Mouse (Mus musculus) CH12.LX (cell line): ENCODE results near the gene Gad1. TPM values are rescaled to one million over a fixed set of nuclear protein-coding genes. Genes with fewer than 3 reads are reported as not detected.

Experiments
- DNase-seq: peaks from one replicate; pipeline ENCODE4 v3.0.0-alpha.2; 2013; ENCODE audit errors: extremely low read depth
- H3K27ac ChIP-seq: 2 replicates; pipeline ENCODE4 v1.5.1; 2012; ENCODE audit warnings: low read depth, mild to moderate bottlenecking, control low read depth, moderate library complexity; ENCODE audit not compliant: insufficient read depth
- H3K27me3 ChIP-seq: replicated peaks from 2 replicates; pipeline ENCODE3; 2012; ENCODE audit warnings: inconsistent platforms
- H3K36me3 ChIP-seq, 2 experiments: replicated peaks in 1 of 2; 2 replicates each; pipeline versions ENCODE3 to v1.6.1; 2012; ENCODE audit warnings: inconsistent platforms in 1 of 2, low read length in 1 of 2, mild to moderate bottlenecking in 1 of 2, mixed read lengths in 1 of 2, moderate library complexity in 1 of 2; ENCODE audit not compliant: control insufficient read depth in 1 of 2, insufficient read depth in 1 of 2
- H3K4me1 ChIP-seq, 2 experiments: 2 replicates each; pipeline ENCODE4 v1.6.1; 2012; ENCODE audit warnings: inconsistent platforms in 1 of 2, moderate library complexity in 1 of 2; ENCODE audit not compliant: insufficient read depth in 2 of 2, control insufficient read depth in 1 of 2
- H3K4me2 ChIP-seq: 2 replicates; pipeline ENCODE4 v1.6.1; 2012; ENCODE audit warnings: low read depth, mild to moderate bottlenecking, control low read depth; ENCODE audit not compliant: poor library complexity, insufficient read depth, severe bottlenecking
- H3K4me3 ChIP-seq, 3 experiments: fragments of 150-350 bp in 1 of 3; sonication (generic) in 1 of 3; replicated peaks in 1 of 3; 2 replicates each; pipeline versions ENCODE3 to v1.5.1; 2011 to 2012; ENCODE audit warnings: low read depth in 2 of 3, low read length in 2 of 3, mild to moderate bottlenecking in 2 of 3, moderate library complexity in 2 of 3, control low read depth in 1 of 3, improper control_type of control experiment in 1 of 3, inconsistent platforms in 1 of 3, mixed read lengths in 1 of 3; ENCODE audit not compliant: poor library complexity in 1 of 3
- H3K79me2 ChIP-seq: replicated peaks from 2 replicates; pipeline ENCODE4 v1.6.1; 2012; ENCODE audit warnings: mild to moderate bottlenecking, moderate library complexity; ENCODE audit not compliant: control insufficient read depth, poor library complexity, insufficient read depth, severe bottlenecking; ENCODE audit errors: extremely low read depth
- H3K9ac ChIP-seq: 2 replicates; pipeline ENCODE4 v1.6.1; 2012; ENCODE audit warnings: low read depth, mild to moderate bottlenecking, control low read depth, moderate library complexity; ENCODE audit not compliant: insufficient read depth
- H3K9me3 ChIP-seq: replicated peaks from 2 replicates; pipeline ENCODE3; 2012; ENCODE audit warnings: low read length, inconsistent platforms, mixed read lengths
- BHLHE40 ChIP-seq: IDR thresholded peaks from 2 replicates; pipeline ENCODE4 v1.6.1; 2011; ENCODE audit warnings: mild to moderate bottlenecking, low read depth, low read length, improper control_type of control experiment
- E2F4 ChIP-seq: IDR thresholded peaks from 2 replicates; pipeline ENCODE4 v1.6.1; 2011; ENCODE audit warnings: low read depth, low read length, improper control_type of control experiment; ENCODE audit not compliant: insufficient replicate concordance
- GABPA ChIP-seq: IDR thresholded peaks from 2 replicates; pipeline ENCODE4 v1.6.1; 2012; ENCODE audit warnings: low read depth, low read length, improper control_type of control experiment, inconsistent platforms; ENCODE audit not compliant: insufficient replicate concordance
- JUN ChIP-seq: IDR thresholded peaks from 2 replicates; pipeline ENCODE4 v1.6.1; 2011; ENCODE audit warnings: low read depth, mild to moderate bottlenecking, low read length, improper control_type of control experiment, moderate library complexity; ENCODE audit not compliant: insufficient read depth
- KAT2A ChIP-seq: IDR thresholded peaks from 2 replicates; pipeline ENCODE4 v1.6.1; 2012; ENCODE audit warnings: low read length, improper control_type of control experiment, inconsistent platforms; ENCODE audit not compliant: insufficient replicate concordance
- MAFK ChIP-seq: IDR thresholded peaks from 2 replicates; pipeline ENCODE4 v1.6.1; 2011; ENCODE audit warnings: low read length, improper control_type of control experiment; ENCODE audit not compliant: insufficient replicate concordance
- MAX ChIP-seq: IDR thresholded peaks from 2 replicates; pipeline ENCODE4 v1.6.1; 2011; ENCODE audit warnings: low read length, improper control_type of control experiment
- MAZ ChIP-seq: IDR thresholded peaks from 2 replicates; pipeline ENCODE4 v1.6.1; 2012; ENCODE audit warnings: low read depth, mild to moderate bottlenecking, inconsistent platforms, low read length, improper control_type of control experiment, moderate library complexity
- MXI1 ChIP-seq: IDR thresholded peaks from 2 replicates; pipeline ENCODE4 v1.6.1; 2011; ENCODE audit warnings: mild to moderate bottlenecking, low read depth, low read length, improper control_type of control experiment
- MYC ChIP-seq: IDR thresholded peaks from 2 replicates; pipeline ENCODE4 v1.6.1; 2011; ENCODE audit warnings: low read depth, mild to moderate bottlenecking, improper control_type of control experiment, low read length
- RAD21 ChIP-seq: IDR thresholded peaks from 2 replicates; pipeline ENCODE4 v1.6.1; 2011; ENCODE audit warnings: low read depth, mild to moderate bottlenecking, low read length, improper control_type of control experiment, moderate library complexity
- SIN3A ChIP-seq: IDR thresholded peaks from 2 replicates; pipeline ENCODE4 v1.6.1; 2012; ENCODE audit warnings: low read length, improper control_type of control experiment, inconsistent platforms
- TBP ChIP-seq: conservative IDR thresholded peaks from 2 replicates; pipeline ENCODE4 v1.6.1; 2011; ENCODE audit warnings: low read depth, low read length, improper control_type of control experiment
- TCF12 ChIP-seq: IDR thresholded peaks from 2 replicates; pipeline ENCODE4 v1.6.1; 2014; ENCODE audit warnings: low read depth, mild to moderate bottlenecking, inconsistent platforms, low read length, improper control_type of control experiment
- UBTF ChIP-seq: IDR thresholded peaks from 2 replicates; pipeline ENCODE4 v1.6.1; 2012; ENCODE audit warnings: low read depth, mild to moderate bottlenecking, inconsistent platforms, low read length, improper control_type of control experiment, moderate library complexity
- USF1 ChIP-seq: IDR thresholded peaks from 2 replicates; pipeline ENCODE4 v1.6.1; 2014; ENCODE audit warnings: low read depth, mild to moderate bottlenecking, inconsistent platforms, low read length, improper control_type of control experiment
- USF2 ChIP-seq: conservative IDR thresholded peaks from 2 replicates; pipeline ENCODE4 v1.6.1; 2011; ENCODE audit warnings: low read depth, low read length, improper control_type of control experiment
- ZC3H11A ChIP-seq: IDR thresholded peaks from 2 replicates; pipeline ENCODE4 v1.6.1; 2012; ENCODE audit warnings: low read depth, mild to moderate bottlenecking, inconsistent platforms, low read length, improper control_type of control experiment
- ZKSCAN1 ChIP-seq: IDR thresholded peaks from 2 replicates; pipeline ENCODE4 v1.6.1; 2012; ENCODE audit warnings: low read depth, inconsistent platforms, low read length, improper control_type of control experiment, borderline replicate concordance
- ZMIZ1 ChIP-seq: IDR thresholded peaks from 2 replicates; pipeline ENCODE4 v1.6.1; 2012; ENCODE audit warnings: low read depth, mild to moderate bottlenecking, inconsistent platforms, low read length, improper control_type of control experiment
- dilution Hi-C: fragments of 300-500 bp; cut with MboI; formaldehyde crosslinking; loops from 2 replicates; pipeline ENCODE4 v1.14.3; 2020; ENCODE audit warnings: low sequenced_read_pairs; ENCODE audit not compliant: extremely low pct_unique_long_range_greater_than_20kb, extremely low pct_ligation_motif_present
- in situ Hi-C: fragments of 300-500 bp; cut with MboI; formaldehyde crosslinking; loops from 3 replicates; pipeline ENCODE4 v1.14.3; 2019; ENCODE audit warnings: low sequenced_read_pairs, low pct_ligation_motif_present, low pct_unique_long_range_greater_than_20kb, mixed read lengths
- polyA plus RNA-seq: library from polyadenylated mRNA; unstranded; fragments of >175 nt; gene quantifications from 2 replicates; pipeline ENCODE4 v1.2.1, GENCODE M21; 2012; ENCODE audit warnings: low read depth; ENCODE audit not compliant: insufficient read length
- total RNA-seq, 2 experiments: library from RNA; depleted of rRNA; stranded (reverse); fragments of 300-350 nt in 1 of 2; fragments of >200 nt in 1 of 2; gene quantifications; 2 replicates each; pipeline ENCODE4 v1.2.3; 2012 to 2014

Gad1 gene
- total and polyA plus RNA-seq, 3 experiments: 1.3 to 1.9 (median 1.4) TPM

GRCm38 (mm10) chr2:70550671-70551070 is 2.2 kb upstream of the Gad1 start:
- in situ Hi-C loops: loop anchor here (25.0 kb wide), 1 partner anchor 413 kb away; no protein-coding TSS in a partner anchor
- dilution Hi-C loops: no loop called here
- H3K9ac ChIP-seq: no peak overlapping the region
- no peak overlapping the region for H3K4me3 ChIP-seq
- no peaks in the 10 kb centered on the region for H3K9me3 ChIP-seq
- no peak overlapping the region for H3K4me2 ChIP-seq
- H3K79me2 ChIP-seq: no peaks in the 10 kb centered on the region
- no peaks in the 10 kb centered on the region for H3K36me3 ChIP-seq
- peaks cover under 1 to 35% of the 10 kb centered on the region in 2 experiments for H3K4me1 ChIP-seq
- H3K27me3 ChIP-seq: no peaks in the 10 kb centered on the region
- DNase-seq: no peak
- TF ChIP-seq UBTF (no peak), TBP (no peak), MAFK (no peak), USF2 (no peak)
- no peak overlapping the region for H3K27ac ChIP-seq

- no peaks in the 10 kb centered on the region for H3K9me3 ChIP-seq
- dilution Hi-C loops: no loop called here
- no peak overlapping the region for H3K9ac ChIP-seq
- no peak overlapping the region for H3K27ac ChIP-seq
- H3K79me2 ChIP-seq: no peaks in the 10 kb centered on the region
- DNase-seq: no peak
- no peaks in the 10 kb centered on the region for H3K36me3 ChIP-seq
- peaks cover 6 to 43% of the 10 kb centered on the region in 2 experiments for H3K4me1 ChIP-seq
- no peaks in the 10 kb centered on the region for H3K27me3 ChIP-seq
- no peak for TF ChIP-seq TCF12
- TF ChIP-seq MAFK: no peak
- no peak for TF ChIP-seq JUN
- TF ChIP-seq SIN3A: no peak
- TF ChIP-seq, all 38 proteins: peak for 0
- in situ Hi-C loops: loop anchor here (25.0 kb wide), 1 partner anchor 414 kb away; no protein-coding TSS in a partner anchor
- no peak overlapping the region for H3K4me3 ChIP-seq
- no peak overlapping the region for H3K4me2 ChIP-seq
Observed at GRCm38 (mm10) chr2:70551446-70551845, 1.4 kb upstream of the Gad1 start.

GRCm38 (mm10) chr2:70552067-70552598 is 739 bp upstream of the Gad1 start:
- Histone ChIP-seq H3K4me3 (no peak overlapping the region), H3K79me2 (no peaks in the 10 kb centered on the region), H3K36me3 (no peaks in the 10 kb centered on the region), H3K4me2 (no peak overlapping the region), H3K4me1 (peaks cover 7 to 50% of the 10 kb centered on the region in 2 experiments), H3K9ac (no peak overlapping the region), H3K27ac (no peak overlapping the region), H3K9me3 (no peaks in the 10 kb centered on the region), H3K27me3 (no peaks in the 10 kb centered on the region)
- DNase-seq: no peak
- TF ChIP-seq MAX: no peak
- TF ChIP-seq ZMIZ1: no peak
- TF ChIP-seq TBP: no peak
- no peak for TF ChIP-seq MYC
- TF ChIP-seq UBTF: no peak
- no peak for TF ChIP-seq GABPA
- TF ChIP-seq BHLHE40: no peak
- TF ChIP-seq MAFK: no peak
- TF ChIP-seq E2F4: no peak
- TF ChIP-seq USF1: peak; percentile 56
- no peak for TF ChIP-seq MAZ
- TF ChIP-seq RAD21: no peak
- no peak for TF ChIP-seq ZKSCAN1
- no peak for TF ChIP-seq KAT2A
- TF ChIP-seq ZC3H11A: no peak
- no peak for TF ChIP-seq MXI1
- TF ChIP-seq USF2: peak; percentile 54
- in situ Hi-C loops: loop anchor here (25.0 kb wide), 1 partner anchor 415 kb away; no protein-coding TSS in a partner anchor
- dilution Hi-C loops: no loop called here
